Mouse (Mus musculus): ENCODE measurements around the gene Gpcpd1. TPM values are rescaled to one million over a fixed set of nuclear protein-coding genes. Genes with fewer than 3 reads are reported as not detected.
"Not testable (repeated sequence)": the region's sequence is repeated elsewhere in the genome, so short reads cannot be mapped to it uniquely, and the experiment has no call there.

The Gpcpd1 gene
- polyA plus RNA-seq, 1 experiment from 2014 or later, result 49.4 TPM

DNA sequence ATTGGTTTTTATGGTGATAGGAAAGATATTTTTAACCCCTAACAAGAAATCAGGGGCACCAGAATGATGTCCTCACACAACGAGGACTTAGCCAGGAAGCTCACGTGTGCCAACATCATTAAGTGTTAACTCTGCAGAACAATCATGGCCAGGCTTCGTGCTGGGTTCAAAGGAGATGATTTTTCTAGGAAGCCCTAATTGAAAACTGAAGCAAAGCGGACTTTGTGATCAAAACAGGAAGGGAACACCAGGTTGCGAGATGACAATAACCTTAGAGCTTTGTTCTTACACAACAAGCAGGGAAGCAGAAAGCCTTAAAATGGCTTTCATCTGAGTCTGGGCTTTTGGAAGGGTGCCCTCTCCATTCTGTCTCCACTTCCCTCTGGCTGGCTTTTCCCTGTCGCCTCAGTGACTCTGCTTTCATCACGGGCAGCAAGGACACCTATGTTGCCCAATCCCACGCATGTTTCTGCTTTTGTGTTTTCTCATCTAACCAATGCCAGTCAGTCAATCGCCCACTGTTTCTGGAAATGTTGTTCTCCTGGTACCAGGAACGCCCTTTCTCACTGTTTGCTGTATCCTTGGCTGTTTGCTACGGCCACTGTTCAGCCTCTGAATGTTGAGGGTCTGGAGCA, 8.2 kb upstream of the Gpcpd1 start:
- Histone ChIP-seq H3K27me3 (ENCODE audit: control insufficient read depth, insufficient read depth, low read length) (no peaks in the 10 kb centered on the region), H3K9ac (ENCODE audit: low read length) (no peak overlapping the region), H3K27ac (ENCODE audit: low read depth, low read length) (no peak overlapping the region), H3K4me1 (replicated peaks; ENCODE audit: control insufficient read depth, insufficient read depth, low read length) (no peaks in the 10 kb centered on the region), H3K4me3 (ENCODE audit: low read depth, low read length) (no peak overlapping the region), H3K4me2 (ENCODE audit: low read depth, low read length, severe bottlenecking) (no peak overlapping the region), H3K36me3 (ENCODE audit: control insufficient read depth, insufficient read depth, low read length) (no peaks in the 10 kb centered on the region), H3K9me3 (ENCODE audit: control insufficient read depth, low read length) (no peaks in the 10 kb centered on the region)
- ATAC-seq (replicated peaks; ENCODE audit: low FRiP score) (no peak), DNase-seq (ENCODE audit: low spot score) (no peak)
- 86% methylated on average over 11 of the region's 11 CpGs for WGBS

GRCm38 (mm10) chr2:132592126-132592525, 4.6 kb upstream of the Gpcpd1 start:
- Histone ChIP-seq H3K4me1 (replicated peaks; ENCODE audit: control insufficient read depth, insufficient read depth, low read length) (no peaks in the 10 kb centered on the region), H3K27ac (ENCODE audit: low read depth, low read length) (no peak overlapping the region), H3K9me3 (ENCODE audit: control insufficient read depth, low read length) (no peaks in the 10 kb centered on the region), H3K36me3 (ENCODE audit: control insufficient read depth, insufficient read depth, low read length) (no peaks in the 10 kb centered on the region), H3K9ac (ENCODE audit: low read length) (no peak overlapping the region), H3K4me3 (ENCODE audit: low read depth, low read length) (no peak overlapping the region), H3K27me3 (ENCODE audit: control insufficient read depth, insufficient read depth, low read length) (no peaks in the 10 kb centered on the region), H3K4me2 (ENCODE audit: low read depth, low read length, severe bottlenecking) (no peak overlapping the region)
- 95% methylated on average over 3 of the region's 3 CpGs for WGBS
- DNase-seq (ENCODE audit: low spot score) (no peak), ATAC-seq (replicated peaks; ENCODE audit: low FRiP score) (no peak)

DNA sequence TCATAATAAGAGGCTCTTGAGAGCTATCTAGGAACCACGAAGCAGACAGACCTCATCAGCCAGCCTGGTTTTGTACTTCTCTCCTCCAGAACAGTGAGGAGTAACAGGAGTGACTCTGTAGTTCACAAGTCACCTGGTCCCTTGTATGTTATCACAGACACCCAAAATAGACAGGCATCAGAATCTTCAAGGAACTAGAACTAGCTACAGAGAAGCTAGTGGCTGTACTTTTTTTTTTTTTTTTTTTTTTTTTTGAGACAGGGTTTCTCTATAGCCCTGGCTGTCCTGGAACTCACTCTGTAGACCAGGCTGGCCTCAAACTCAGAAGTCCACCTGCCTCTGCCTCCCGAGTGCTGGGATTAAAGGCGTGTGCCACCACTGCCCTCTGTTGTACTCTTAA, 4.0 kb upstream of the Gpcpd1 start:
- not testable (repeated sequence) for H3K27me3 ChIP-seq (ENCODE audit: control insufficient read depth, insufficient read depth, low read length); H3K4me1 ChIP-seq (replicated peaks; ENCODE audit: control insufficient read depth, insufficient read depth, low read length); DNase-seq (ENCODE audit: low spot score); ATAC-seq (replicated peaks; ENCODE audit: low FRiP score); H3K4me2 ChIP-seq (ENCODE audit: low read depth, low read length, severe bottlenecking); H3K36me3 ChIP-seq (ENCODE audit: control insufficient read depth, insufficient read depth, low read length); H3K9me3 ChIP-seq (ENCODE audit: control insufficient read depth, low read length); H3K27ac ChIP-seq (ENCODE audit: low read depth, low read length); H3K9ac ChIP-seq (ENCODE audit: low read length); H3K4me3 ChIP-seq (ENCODE audit: low read depth, low read length)
- WGBS, result 79% methylated on average over 3 of the region's 3 CpGs

GRCm38 (mm10) chr2:132589906-132590538, 2.5 kb upstream of the Gpcpd1 start:
- Histone ChIP-seq H3K4me2 (ENCODE audit: low read depth, low read length, severe bottlenecking) (no peak overlapping the region), H3K4me3 (ENCODE audit: low read depth, low read length) (no peak overlapping the region), H3K27me3 (ENCODE audit: control insufficient read depth, insufficient read depth, low read length) (no peaks in the 10 kb centered on the region), H3K4me1 (replicated peaks; ENCODE audit: control insufficient read depth, insufficient read depth, low read length) (no peaks in the 10 kb centered on the region), H3K36me3 (ENCODE audit: control insufficient read depth, insufficient read depth, low read length) (no peaks in the 10 kb centered on the region), H3K9ac (ENCODE audit: low read length) (no peak overlapping the region), H3K27ac (ENCODE audit: low read depth, low read length) (no peak overlapping the region), H3K9me3 (ENCODE audit: control insufficient read depth, low read length) (no peaks in the 10 kb centered on the region)
- DNase-seq (ENCODE audit: low spot score), result no peak
- no peak for ATAC-seq (replicated peaks; ENCODE audit: low FRiP score)
- WGBS, result 87% methylated on average over 6 of the region's 6 CpGs

DNA sequence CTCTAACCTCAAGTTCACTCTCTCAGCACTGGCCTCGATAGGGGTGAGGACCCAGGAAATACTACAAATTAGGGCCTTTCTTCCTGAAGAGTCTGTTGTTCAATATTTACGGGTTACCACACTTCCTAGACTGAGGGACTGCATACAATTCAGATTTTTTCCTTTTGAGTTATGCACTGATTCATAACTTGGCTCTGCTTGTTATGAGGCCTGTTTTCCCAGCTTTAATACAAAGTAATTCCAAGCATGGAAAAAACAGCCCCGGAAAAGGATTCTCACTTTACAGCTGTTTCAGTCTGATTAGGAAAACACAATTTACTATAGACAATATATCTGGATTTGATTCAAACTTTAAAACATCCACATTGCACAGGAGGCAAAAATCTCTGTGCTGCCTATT, 1.5 kb downstream of the Gpcpd1 start:
- Histone ChIP-seq H3K4me2 (ENCODE audit: low read depth, low read length, severe bottlenecking) (no peak overlapping the region), H3K9me3 (ENCODE audit: control insufficient read depth, low read length) (no peaks in the 10 kb centered on the region), H3K4me1 (replicated peaks; ENCODE audit: control insufficient read depth, insufficient read depth, low read length) (no peaks in the 10 kb centered on the region), H3K27me3 (ENCODE audit: control insufficient read depth, insufficient read depth, low read length) (no peaks in the 10 kb centered on the region), H3K4me3 (ENCODE audit: low read depth, low read length) (no peak overlapping the region), H3K36me3 (ENCODE audit: control insufficient read depth, insufficient read depth, low read length) (no peaks in the 10 kb centered on the region), H3K27ac (ENCODE audit: low read depth, low read length) (no peak overlapping the region), H3K9ac (ENCODE audit: low read length) (no peak overlapping the region)
- 82% methylated on average over 3 of the region's 3 CpGs for WGBS
- DNase-seq (ENCODE audit: low spot score) (no peak), ATAC-seq (replicated peaks; ENCODE audit: low FRiP score) (no peak)

DNA sequence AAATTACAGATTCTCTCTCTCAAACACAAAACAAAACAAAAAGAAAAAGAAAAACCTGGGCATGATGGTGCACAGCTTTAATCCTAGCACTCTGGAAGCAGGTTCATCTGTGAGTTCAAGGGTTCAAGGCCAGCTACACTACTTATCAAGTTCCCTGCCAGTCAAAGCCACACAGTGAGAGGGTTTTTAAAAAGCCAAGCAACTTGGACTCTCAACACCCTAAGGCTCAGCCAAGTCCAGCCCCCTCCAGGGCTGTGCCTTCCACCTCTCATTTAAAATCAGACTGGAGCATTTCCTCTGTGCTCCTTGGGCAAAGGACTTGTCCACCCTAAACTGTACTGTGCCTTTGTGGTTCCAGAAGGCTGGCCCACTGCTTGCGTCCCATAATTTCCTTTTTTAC, 3.3 kb downstream of the Gpcpd1 start:
- no peak overlapping the region for H3K4me2 ChIP-seq (ENCODE audit: low read depth, low read length, severe bottlenecking)
- no peaks in the 10 kb centered on the region for H3K4me1 ChIP-seq (replicated peaks; ENCODE audit: control insufficient read depth, insufficient read depth, low read length)
- H3K4me3 ChIP-seq (ENCODE audit: low read depth, low read length), result no peak overlapping the region
- no peaks in the 10 kb centered on the region for H3K36me3 ChIP-seq (ENCODE audit: control insufficient read depth, insufficient read depth, low read length)
- no peak for DNase-seq (ENCODE audit: low spot score)
- no peaks in the 10 kb centered on the region for H3K27me3 ChIP-seq (ENCODE audit: control insufficient read depth, insufficient read depth, low read length)
- 93% methylated on average over 1 of the region's 1 CpGs for WGBS
- ATAC-seq (replicated peaks; ENCODE audit: low FRiP score), result no peak
- no peak overlapping the region for H3K27ac ChIP-seq (ENCODE audit: low read depth, low read length)
- H3K9ac ChIP-seq (ENCODE audit: low read length), result no peak overlapping the region
- H3K9me3 ChIP-seq (ENCODE audit: control insufficient read depth, low read length), result no peaks in the 10 kb centered on the region

DNA sequence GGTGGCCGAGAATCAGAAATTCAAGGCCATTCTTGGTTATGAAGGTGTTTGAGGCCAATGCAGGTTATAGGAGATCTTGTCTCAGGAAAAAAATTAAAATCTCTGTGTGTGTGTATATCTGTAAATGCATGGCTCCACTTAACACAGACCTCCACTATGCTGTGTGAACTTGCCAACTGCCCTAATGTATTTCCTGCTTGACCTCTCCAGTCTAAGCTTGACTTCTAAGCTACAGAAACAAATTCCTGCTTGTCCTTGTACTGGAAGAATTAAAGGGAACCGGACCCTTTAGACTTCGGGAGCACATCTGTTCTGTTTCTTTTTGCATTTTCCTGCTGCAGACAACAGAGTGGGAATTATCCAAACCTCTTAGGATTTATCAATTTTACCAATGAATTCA, 4.4 kb downstream of the Gpcpd1 start:
- WGBS, result 89% methylated on average over 3 of the region's 3 CpGs

GRCm38 (mm10) chr2:132582227-132582626, 5.3 kb downstream of the Gpcpd1 start:
- DNase-seq (ENCODE audit: low spot score) (peak; percentile 64), ATAC-seq (replicated peaks; ENCODE audit: low FRiP score) (no peak)
- H3K36me3 ChIP-seq (ENCODE audit: control insufficient read depth, insufficient read depth, low read length), result no peaks in the 10 kb centered on the region
- H3K27ac ChIP-seq (ENCODE audit: low read depth, low read length), result no peak overlapping the region
- H3K27me3 ChIP-seq (ENCODE audit: control insufficient read depth, insufficient read depth, low read length), result no peaks in the 10 kb centered on the region
- no peaks in the 10 kb centered on the region for H3K9me3 ChIP-seq (ENCODE audit: control insufficient read depth, low read length)
- no peak overlapping the region for H3K4me3 ChIP-seq (ENCODE audit: low read depth, low read length)
- no peaks in the 10 kb centered on the region for H3K4me1 ChIP-seq (replicated peaks; ENCODE audit: control insufficient read depth, insufficient read depth, low read length)
- H3K4me2 ChIP-seq (ENCODE audit: low read depth, low read length, severe bottlenecking), result no peak overlapping the region
- WGBS, result 62% methylated on average over 4 of the region's 4 CpGs
- H3K9ac ChIP-seq (ENCODE audit: low read length), result no peak overlapping the region

More for the DNA sequence above, 4.4 kb downstream of the Gpcpd1 start:
- ATAC-seq (replicated peaks; ENCODE audit: low FRiP score), result no peak
- DNase-seq (ENCODE audit: low spot score), result no peak
- H3K27ac ChIP-seq (ENCODE audit: low read depth, low read length), result no peak overlapping the region
- no peaks in the 10 kb centered on the region for H3K4me1 ChIP-seq (replicated peaks; ENCODE audit: control insufficient read depth, insufficient read depth, low read length)
- H3K4me3 ChIP-seq (ENCODE audit: low read depth, low read length), result no peak overlapping the region
- no peak overlapping the region for H3K4me2 ChIP-seq (ENCODE audit: low read depth, low read length, severe bottlenecking)
- no peaks in the 10 kb centered on the region for H3K9me3 ChIP-seq (ENCODE audit: control insufficient read depth, low read length)
- no peak overlapping the region for H3K9ac ChIP-seq (ENCODE audit: low read length)
- no peaks in the 10 kb centered on the region for H3K36me3 ChIP-seq (ENCODE audit: control insufficient read depth, insufficient read depth, low read length)
- H3K27me3 ChIP-seq (ENCODE audit: control insufficient read depth, insufficient read depth, low read length), result no peaks in the 10 kb centered on the region

DNA sequence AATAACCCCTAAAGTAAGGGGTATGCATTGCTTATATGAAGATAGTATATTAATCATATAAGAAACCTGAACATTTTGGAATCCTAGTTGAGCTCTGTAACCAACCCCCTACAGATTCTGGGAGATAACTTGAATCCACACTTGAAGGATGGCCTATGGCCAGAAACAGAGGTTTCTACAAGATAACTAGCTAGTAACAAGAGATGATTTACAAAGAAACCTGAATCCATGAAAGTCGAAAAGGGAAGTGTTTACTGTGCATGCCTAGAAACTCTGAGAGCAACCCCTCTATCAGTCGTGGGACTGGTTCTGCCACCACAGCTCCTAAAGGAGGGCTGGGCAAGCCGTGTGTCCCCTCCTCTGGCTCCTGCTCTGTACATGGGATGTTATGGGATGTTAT, 7.8 kb downstream of the Gpcpd1 start:
- ATAC-seq (replicated peaks; ENCODE audit: low FRiP score), result no peak
- Histone ChIP-seq H3K4me3 (ENCODE audit: low read depth, low read length) (no peak overlapping the region), H3K36me3 (ENCODE audit: control insufficient read depth, insufficient read depth, low read length) (no peaks in the 10 kb centered on the region), H3K27me3 (ENCODE audit: control insufficient read depth, insufficient read depth, low read length) (no peaks in the 10 kb centered on the region), H3K9me3 (ENCODE audit: control insufficient read depth, low read length) (no peaks in the 10 kb centered on the region), H3K4me1 (replicated peaks; ENCODE audit: control insufficient read depth, insufficient read depth, low read length) (no peaks in the 10 kb centered on the region), H3K4me2 (ENCODE audit: low read depth, low read length, severe bottlenecking) (no peak overlapping the region), H3K27ac (ENCODE audit: low read depth, low read length) (no peak overlapping the region), H3K9ac (ENCODE audit: low read length) (no peak overlapping the region)
- WGBS, result 86% methylated on average over 3 of the region's 3 CpGs
- no peak for DNase-seq (ENCODE audit: low spot score)

Measured in forebrain, embryonic 11.5 days (tissue).